Mouse (Mus musculus) limb, embryonic 11.5 days (tissue): Measurements from ENCODE around the gene Bag1. TPM values are rescaled to one million over a fixed set of nuclear protein-coding genes. Genes with fewer than 3 reads are reported as not detected.

Experiments used
- ATAC-seq: fragments of 200-750 bp; cut with Nextera tagmentation; 2 replicates; pipeline ENCODE4 v1.8.0; 2017; ENCODE audit warnings: low read depth; ENCODE audit not compliant: insufficient number of reproducible peaks, low FRiP score, low TSS enrichment
- DNase-seq: peaks from one replicate; pipeline ENCODE4 v3.0.0-alpha.2; 2015; ENCODE audit warnings: low spot score
- H3K27ac ChIP-seq: fragments of 300-500 bp; sonication (generic); replicated peaks from 2 replicates; pipeline ENCODE4 v1.5.1; 2014; ENCODE audit warnings: low read depth, mild to moderate bottlenecking, low read length
- H3K27me3 ChIP-seq: fragments of 300-500 bp; sonication (generic); 2 replicates; pipeline ENCODE4 v1.6.1; 2014; ENCODE audit warnings: mild to moderate bottlenecking, low read length, mixed read lengths; ENCODE audit not compliant: control insufficient read depth, insufficient read depth
- H3K36me3 ChIP-seq: fragments of 300-500 bp; sonication (generic); 2 replicates; pipeline ENCODE4 v1.6.1; 2014; ENCODE audit warnings: mild to moderate bottlenecking, low read length, moderate library complexity, mixed read lengths; ENCODE audit not compliant: control insufficient read depth, insufficient read depth
- H3K4me1 ChIP-seq: fragments of 300-500 bp; sonication (generic); 2 replicates; pipeline ENCODE4 v1.6.1; 2014; ENCODE audit warnings: low read length, mixed read lengths; ENCODE audit not compliant: control insufficient read depth, insufficient read depth
- H3K4me2 ChIP-seq: fragments of 300-500 bp; sonication (generic); 2 replicates; pipeline ENCODE4 v1.6.1; 2014; ENCODE audit warnings: low read depth, mild to moderate bottlenecking, moderate library complexity; ENCODE audit not compliant: severe bottlenecking
- H3K4me3 ChIP-seq: fragments of 300-500 bp; sonication (generic); 2 replicates; pipeline ENCODE4 v1.5.1; 2014; ENCODE audit warnings: low read depth, low read length
- H3K9ac ChIP-seq: fragments of 300-500 bp; sonication (generic); 2 replicates; pipeline ENCODE4 v1.6.1; 2014; ENCODE audit warnings: mild to moderate bottlenecking, low read length
- H3K9me3 ChIP-seq: fragments of 300-500 bp; sonication (generic); 2 replicates; pipeline ENCODE4 v1.6.1; 2016; ENCODE audit warnings: low read length; ENCODE audit not compliant: control insufficient read depth
- WGBS: fragments of 180-500 bp; shearing (Covaris S2); extraction: QIAGEN DNeasy Blood & Tissue Kit; methylation state at CpG from one replicate; pipeline ENCODE4 v1.1.7; 2014; 5-methylcytosine and 5-hydroxymethylcytosine counted together
- microRNA-seq: library from miRNA; unstranded; fragments of <30 nt; microRNA quantifications from one replicate; pipeline ENCODE4, GENCODE M21; 2016
- polyA plus RNA-seq: library from polyadenylated mRNA; unstranded; fragments of >200 nt; fragmentation: Nextera tagmentation; extraction: Ambion mirVana; gene quantifications from 2 replicates; pipeline ENCODE4 v1.2.1, GENCODE M21; 2014

Gene Bag1
- polyA plus RNA-seq, 1 experiment from 2014 or later = 256 TPM

GRCm38 (mm10) chr4:40891206-40891605 lies 56.9 kb downstream of the Bag1 start:
- Histone ChIP-seq H3K4me1 (no peaks in the 10 kb centered on the region), H3K27ac (no peak overlapping the region), H3K36me3 (no peaks in the 10 kb centered on the region), H3K9ac (no peak overlapping the region), H3K27me3 (no peaks in the 10 kb centered on the region), H3K4me2 (no peak overlapping the region), H3K4me3 (no peak overlapping the region), H3K9me3 (no peaks in the 10 kb centered on the region)
- ATAC-seq (no peak), DNase-seq (no peak)
- WGBS = 81% methylated on average over 5 of the region's 5 CpGs

- Histone ChIP-seq H3K4me2 (no peak overlapping the region), H3K4me1 (no peaks in the 10 kb centered on the region), H3K36me3 (no peaks in the 10 kb centered on the region), H3K9ac (no peak overlapping the region), H3K9me3 (no peaks in the 10 kb centered on the region), H3K4me3 (no peak overlapping the region), H3K27ac (no peak overlapping the region), H3K27me3 (no peaks in the 10 kb centered on the region)
- WGBS = 88% methylated on average over 4 of the region's 4 CpGs
- ATAC-seq (no peak), DNase-seq (no peak)
These were observed 58.1 kb downstream of the Bag1 start for GRCm38 (mm10) chr4:40889983-40890382.

- DNase-seq = no peak
- H3K9me3 ChIP-seq = no peaks in the 10 kb centered on the region
- no peak overlapping the region for H3K27ac ChIP-seq
- H3K4me2 ChIP-seq = no peak overlapping the region
- no peaks in the 10 kb centered on the region for H3K36me3 ChIP-seq
- 52% methylated on average over 3 of the region's 3 CpGs for WGBS
- no peak overlapping the region for H3K4me3 ChIP-seq
- H3K27me3 ChIP-seq = no peaks in the 10 kb centered on the region
- no peaks in the 10 kb centered on the region for H3K4me1 ChIP-seq
- ATAC-seq = no peak
- H3K9ac ChIP-seq = no peak overlapping the region
These were observed 58.8 kb downstream of the Bag1 start for GRCm38 (mm10) chr4:40889252-40889651.

GRCm38 (mm10) chr4:40888839-40889238 lies 59.3 kb downstream of the Bag1 start:
- H3K4me2 ChIP-seq = no peak overlapping the region
- no peaks in the 10 kb centered on the region for H3K9me3 ChIP-seq
- DNase-seq (no peak), ATAC-seq (no peak)
- no peak overlapping the region for H3K27ac ChIP-seq
- WGBS = 79% methylated on average over 11 of the region's 11 CpGs
- H3K36me3 ChIP-seq = no peaks in the 10 kb centered on the region
- H3K4me3 ChIP-seq = no peak overlapping the region
- no peaks in the 10 kb centered on the region for H3K27me3 ChIP-seq
- H3K9ac ChIP-seq = no peak overlapping the region
- H3K4me1 ChIP-seq = no peaks in the 10 kb centered on the region

Small RNA genes lying within 50 kb of the gene (microRNA-seq; reads per million reads assigned to microRNA genes)
- 2.1 reads per million for gene Mir3094

Other genes starting within 250 kb of the Bag1 start
- 34.4 and 35.4 TPM in 2 replicates for gene Aptx, start 245.1 kb downstream of the Bag1 start, polyA plus RNA-seq
- 583 and 614 TPM in 2 replicates for gene Dnaja1, start 226.1 kb downstream of the Bag1 start, polyA plus RNA-seq
- gene Smu1, start 190.4 kb downstream of the Bag1 start, polyA plus RNA-seq = 183 and 185 TPM in 2 replicates
- gene B4galt1, start 94.3 kb downstream of the Bag1 start, polyA plus RNA-seq = 30.9 and 34.6 TPM in 2 replicates
- gene Spink4, start 28.2 kb downstream of the Bag1 start, polyA plus RNA-seq = not detected in 2 replicates
- gene Chmp5, start 113 bp upstream of the Bag1 start, polyA plus RNA-seq = 110 and 115 TPM in 2 replicates
- 99.6 and 111 TPM in 2 replicates for gene Nfx1, start 22.6 kb upstream of the Bag1 start, polyA plus RNA-seq
- not detected in 2 replicates for gene Aqp7, start 99.8 kb upstream of the Bag1 start, polyA plus RNA-seq
- gene Aqp3, start 149.9 kb upstream of the Bag1 start, polyA plus RNA-seq = 1.2 and 1.6 TPM in 2 replicates
- gene Nol6, start 176.2 kb upstream of the Bag1 start, polyA plus RNA-seq = 27.1 and 28.4 TPM in 2 replicates
- gene Ube2r2, start 187.4 kb upstream of the Bag1 start, polyA plus RNA-seq = 109 and 114 TPM in 2 replicates